Mouse (Mus musculus): ENCODE measurements at regions not wholly inside any gene's neighbourhood (a gene's known extent, or its start where the extent isn't known, plus 50 kb on each side); places are given as distances from the start of the nearest gene placed in this dataset.

DNA sequence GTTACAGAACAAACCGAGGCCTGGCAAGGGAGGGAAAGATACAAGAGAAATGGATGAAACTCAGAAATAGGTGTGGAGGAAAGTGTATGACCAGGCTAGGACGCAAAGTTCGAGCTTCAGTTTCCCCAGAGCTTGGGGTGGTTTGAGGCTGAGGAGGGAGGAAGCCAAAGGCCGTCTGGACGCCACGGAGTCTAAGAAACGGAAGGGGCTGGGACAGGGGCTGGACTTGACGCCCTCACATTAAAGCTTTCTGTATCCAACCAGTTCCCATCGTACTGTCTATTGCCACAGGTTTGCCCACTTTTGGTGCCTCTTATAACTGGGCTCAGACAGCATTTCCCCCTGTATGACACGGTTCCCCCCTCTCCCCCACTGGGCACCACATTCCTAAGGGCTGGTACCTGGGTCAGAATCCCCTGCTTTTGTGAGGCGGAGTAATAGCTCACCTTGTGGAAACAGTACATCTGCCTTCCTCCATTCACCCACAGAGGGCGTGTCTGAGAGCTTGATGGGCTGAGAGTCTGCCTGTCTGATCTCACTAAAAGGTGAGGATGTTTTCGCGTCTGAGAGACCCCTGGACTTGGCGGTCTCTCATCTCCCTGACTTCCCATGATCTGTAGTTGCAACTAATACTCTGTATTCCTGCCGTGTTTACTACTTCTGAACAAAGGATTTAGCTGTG, 73.7 kb upstream of the Podxl start:
- Histone ChIP-seq H3K27ac (replicated peaks; ENCODE audit: low read depth, low read length) (no peak overlapping the region), H3K27me3 (replicated peaks; ENCODE audit: control insufficient read depth, insufficient read depth, low read length) (0 out of 2 replicates have a peak, but pooled peaks cover 11% of the 10 kb centered on the region), H3K4me3 (ENCODE audit: low read depth, low read length) (no peak overlapping the region), H3K4me2 (ENCODE audit: low read depth, low read length) (no peak overlapping the region), H3K4me1 (ENCODE audit: control insufficient read depth, insufficient read depth, low read length) (peaks cover 4% of the 10 kb centered on the region; the same call in 1 of the 2 replicates), H3K9me3 (ENCODE audit: control insufficient read depth, low read length) (no peaks in the 10 kb centered on the region), H3K9ac (ENCODE audit: low read depth, low read length) (no peak overlapping the region), H3K36me3 (ENCODE audit: control insufficient read depth, insufficient read depth, low read length) (no peaks in the 10 kb centered on the region)
- 16% methylated on average over 16 of the region's 16 CpGs for WGBS
- ATAC-seq (ENCODE audit: low read depth) (no peak), DNase-seq (ENCODE audit: low spot score) (no peak)

- no peak overlapping the region for H3K4me2 ChIP-seq (ENCODE audit: low read depth, low read length)
- no peak overlapping the region for H3K9ac ChIP-seq (ENCODE audit: low read depth, low read length)
- no peak overlapping the region for H3K4me3 ChIP-seq (ENCODE audit: low read depth, low read length)
- DNase-seq (ENCODE audit: low spot score): no peak
- H3K9me3 ChIP-seq (ENCODE audit: control insufficient read depth, low read length): no peaks in the 10 kb centered on the region
- 0 out of 2 replicates have a peak, but pooled peaks cover 11% of the 10 kb centered on the region for H3K27me3 ChIP-seq (replicated peaks; ENCODE audit: control insufficient read depth, insufficient read depth, low read length)
- H3K36me3 ChIP-seq (ENCODE audit: control insufficient read depth, insufficient read depth, low read length): no peaks in the 10 kb centered on the region
- ATAC-seq (ENCODE audit: low read depth): no peak
- 21% methylated on average over 9 of the region's 9 CpGs for WGBS
- H3K4me1 ChIP-seq (ENCODE audit: control insufficient read depth, insufficient read depth, low read length): no peaks in the 10 kb centered on the region
- H3K27ac ChIP-seq (replicated peaks; ENCODE audit: low read depth, low read length): no peak overlapping the region
Observed at GRCm38 (mm10) chr6:31636954-31637353, 73.2 kb upstream of the Podxl start.

DNA sequence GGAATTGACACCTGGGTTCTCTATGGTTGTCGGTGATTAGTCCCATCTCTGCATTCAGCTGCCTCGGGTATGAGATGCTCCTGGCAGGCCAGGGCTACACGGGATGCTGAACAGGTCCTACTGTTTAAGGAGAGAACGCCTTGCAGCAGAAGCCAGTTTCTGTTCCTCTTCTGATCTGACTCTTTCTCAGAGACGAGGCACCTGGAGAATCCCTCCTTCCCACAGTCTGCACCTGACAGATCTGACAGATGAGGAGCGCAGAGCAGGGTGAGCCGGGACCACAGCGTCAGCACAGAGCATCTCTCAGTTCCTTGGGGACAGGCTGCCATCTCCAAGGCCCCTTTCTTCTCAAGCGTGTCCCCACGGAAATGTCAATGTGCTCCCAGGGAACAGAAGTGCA, 68.7 kb upstream of the Podxl start:
- 61% methylated on average over 10 of the region's 10 CpGs for WGBS
- no peaks in the 10 kb centered on the region for H3K9me3 ChIP-seq (ENCODE audit: control insufficient read depth, low read length)
- H3K36me3 ChIP-seq (ENCODE audit: control insufficient read depth, insufficient read depth, low read length): no peaks in the 10 kb centered on the region
- H3K27me3 ChIP-seq (replicated peaks; ENCODE audit: control insufficient read depth, insufficient read depth, low read length): 0 out of 2 replicates have a peak, but pooled peaks cover 8% of the 10 kb centered on the region
- no peak overlapping the region for H3K27ac ChIP-seq (replicated peaks; ENCODE audit: low read depth, low read length)
- no peak overlapping the region for H3K4me3 ChIP-seq (ENCODE audit: low read depth, low read length)
- no peak overlapping the region for H3K4me2 ChIP-seq (ENCODE audit: low read depth, low read length)
- H3K4me1 ChIP-seq (ENCODE audit: control insufficient read depth, insufficient read depth, low read length): no peaks in the 10 kb centered on the region
- ATAC-seq (ENCODE audit: low read depth) (no peak), DNase-seq (ENCODE audit: low spot score) (no peak)
- no peak overlapping the region for H3K9ac ChIP-seq (ENCODE audit: low read depth, low read length)

GRCm38 (mm10) chr6:31630009-31630408, 66.2 kb upstream of the Podxl start:
- H3K4me2 ChIP-seq (ENCODE audit: low read depth, low read length): no peak overlapping the region
- H3K27me3 ChIP-seq (replicated peaks; ENCODE audit: control insufficient read depth, insufficient read depth, low read length): no peaks in the 10 kb centered on the region
- H3K27ac ChIP-seq (replicated peaks; ENCODE audit: low read depth, low read length): no peak overlapping the region
- no peaks in the 10 kb centered on the region for H3K4me1 ChIP-seq (ENCODE audit: control insufficient read depth, insufficient read depth, low read length)
- DNase-seq (ENCODE audit: low spot score) (no peak), ATAC-seq (ENCODE audit: low read depth) (no peak)
- no peaks in the 10 kb centered on the region for H3K36me3 ChIP-seq (ENCODE audit: control insufficient read depth, insufficient read depth, low read length)
- no peaks in the 10 kb centered on the region for H3K9me3 ChIP-seq (ENCODE audit: control insufficient read depth, low read length)
- no peak overlapping the region for H3K9ac ChIP-seq (ENCODE audit: low read depth, low read length)
- H3K4me3 ChIP-seq (ENCODE audit: low read depth, low read length): no peak overlapping the region
- 54% methylated on average over 4 of the region's 4 CpGs for WGBS

DNA sequence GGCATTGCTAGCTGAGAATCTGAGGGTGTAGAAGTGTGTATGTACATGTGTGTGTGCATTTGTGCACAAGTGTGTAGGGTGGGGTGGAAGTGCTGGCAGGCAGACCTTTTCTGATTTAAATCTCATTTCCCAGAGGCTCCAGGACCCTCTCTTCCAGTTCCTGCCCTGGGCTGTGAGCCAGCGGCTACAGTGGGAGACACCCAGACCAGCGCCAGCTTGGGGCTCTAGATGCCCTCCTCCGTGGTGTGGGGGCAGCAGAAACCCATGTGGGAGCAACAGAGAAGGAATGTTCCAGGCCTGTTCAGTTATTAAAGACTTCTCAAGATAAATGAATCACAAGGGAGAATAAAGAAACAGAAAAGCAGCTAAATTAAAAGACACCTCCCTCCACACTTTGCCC, 64.1 kb upstream of the Podxl start:
- H3K9ac ChIP-seq (ENCODE audit: low read depth, low read length): no peak overlapping the region
- ATAC-seq (ENCODE audit: low read depth) (no peak), DNase-seq (ENCODE audit: low spot score) (no peak)
- H3K9me3 ChIP-seq (ENCODE audit: control insufficient read depth, low read length): no peaks in the 10 kb centered on the region
- no peaks in the 10 kb centered on the region for H3K36me3 ChIP-seq (ENCODE audit: control insufficient read depth, insufficient read depth, low read length)
- 84% methylated on average over 3 of the region's 3 CpGs for WGBS
- no peak overlapping the region for H3K4me2 ChIP-seq (ENCODE audit: low read depth, low read length)
- no peaks in the 10 kb centered on the region for H3K4me1 ChIP-seq (ENCODE audit: control insufficient read depth, insufficient read depth, low read length)
- no peak overlapping the region for H3K27ac ChIP-seq (replicated peaks; ENCODE audit: low read depth, low read length)
- no peaks in the 10 kb centered on the region for H3K27me3 ChIP-seq (replicated peaks; ENCODE audit: control insufficient read depth, insufficient read depth, low read length)
- no peak overlapping the region for H3K4me3 ChIP-seq (ENCODE audit: low read depth, low read length)

DNA sequence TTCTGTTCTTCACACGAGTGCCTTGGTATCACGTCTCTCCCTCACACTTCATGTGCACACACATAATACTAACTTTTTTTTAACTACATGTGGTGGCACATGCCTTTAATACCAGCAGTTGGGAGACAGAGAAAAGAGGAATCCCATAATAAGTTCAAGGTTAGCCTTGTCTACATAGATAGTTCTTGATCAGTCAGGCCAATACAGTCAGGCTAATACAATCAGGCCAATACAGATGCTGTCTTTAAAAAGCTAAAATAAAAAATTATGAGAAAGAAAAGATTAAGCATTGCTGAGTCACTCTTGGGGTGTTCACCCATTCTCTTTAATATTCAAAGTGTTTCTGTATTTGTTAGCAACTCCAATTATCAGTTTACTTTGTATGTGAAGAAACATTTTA, 61.3 kb upstream of the Podxl start:
- no peaks in the 10 kb centered on the region for H3K4me1 ChIP-seq (ENCODE audit: control insufficient read depth, insufficient read depth, low read length)
- H3K9me3 ChIP-seq (ENCODE audit: control insufficient read depth, low read length): peaks cover 5% of the 10 kb centered on the region; the same call in 1 of the 2 replicates
- 67% methylated on average over 2 of the region's 2 CpGs for WGBS
- no peak overlapping the region for H3K4me3 ChIP-seq (ENCODE audit: low read depth, low read length)
- no peak overlapping the region for H3K9ac ChIP-seq (ENCODE audit: low read depth, low read length)
- no peaks in the 10 kb centered on the region for H3K27me3 ChIP-seq (replicated peaks; ENCODE audit: control insufficient read depth, insufficient read depth, low read length)
- ATAC-seq (ENCODE audit: low read depth) (no peak), DNase-seq (ENCODE audit: low spot score) (no peak)
- H3K36me3 ChIP-seq (ENCODE audit: control insufficient read depth, insufficient read depth, low read length): no peaks in the 10 kb centered on the region
- H3K4me2 ChIP-seq (ENCODE audit: low read depth, low read length): no peak overlapping the region
- H3K27ac ChIP-seq (replicated peaks; ENCODE audit: low read depth, low read length): no peak overlapping the region

GRCm38 (mm10) chr6:31624374-31624773, 60.6 kb upstream of the Podxl start:
- no peaks in the 10 kb centered on the region for H3K36me3 ChIP-seq (ENCODE audit: control insufficient read depth, insufficient read depth, low read length)
- no peak overlapping the region for H3K4me3 ChIP-seq (ENCODE audit: low read depth, low read length)
- 89% methylated on average over 10 of the region's 10 CpGs for WGBS
- H3K27ac ChIP-seq (replicated peaks; ENCODE audit: low read depth, low read length): no peak overlapping the region
- DNase-seq (ENCODE audit: low spot score): no peak
- ATAC-seq (ENCODE audit: low read depth): no peak
- H3K4me1 ChIP-seq (ENCODE audit: control insufficient read depth, insufficient read depth, low read length): no peaks in the 10 kb centered on the region
- peaks cover 5% of the 10 kb centered on the region; the same call in 1 of the 2 replicates for H3K9me3 ChIP-seq (ENCODE audit: control insufficient read depth, low read length)
- no peak overlapping the region for H3K9ac ChIP-seq (ENCODE audit: low read depth, low read length)
- H3K27me3 ChIP-seq (replicated peaks; ENCODE audit: control insufficient read depth, insufficient read depth, low read length): no peaks in the 10 kb centered on the region
- no peak overlapping the region for H3K4me2 ChIP-seq (ENCODE audit: low read depth, low read length)

- no peak overlapping the region for H3K4me3 ChIP-seq (ENCODE audit: low read depth, low read length)
Observed at GRCm38 (mm10) chr6:31621023-31621422, 57.2 kb upstream of the Podxl start.

GRCm38 (mm10) chr6:31618852-31619251, 55.1 kb upstream of the Podxl start:
- no peaks in the 10 kb centered on the region for H3K27me3 ChIP-seq (replicated peaks; ENCODE audit: control insufficient read depth, insufficient read depth, low read length)
- no peak overlapping the region for H3K9ac ChIP-seq (ENCODE audit: low read depth, low read length)
- H3K4me3 ChIP-seq (ENCODE audit: low read depth, low read length): no peak overlapping the region
- ATAC-seq (ENCODE audit: low read depth) (no peak), DNase-seq (ENCODE audit: low spot score) (no peak)
- no peaks in the 10 kb centered on the region for H3K36me3 ChIP-seq (ENCODE audit: control insufficient read depth, insufficient read depth, low read length)
- no peak overlapping the region for H3K27ac ChIP-seq (replicated peaks; ENCODE audit: low read depth, low read length)
- WGBS: 80% methylated on average over 2 of the region's 2 CpGs
- H3K9me3 ChIP-seq (ENCODE audit: control insufficient read depth, low read length): peaks cover 5% of the 10 kb centered on the region; the same call in 1 of the 2 replicates
- no peak overlapping the region for H3K4me2 ChIP-seq (ENCODE audit: low read depth, low read length)
- no peaks in the 10 kb centered on the region for H3K4me1 ChIP-seq (ENCODE audit: control insufficient read depth, insufficient read depth, low read length)

More at GRCm38 (mm10) chr6:31621023-31621422, 57.2 kb upstream of the Podxl start:
- Histone ChIP-seq H3K9ac (ENCODE audit: low read depth, low read length) (no peak overlapping the region), H3K27me3 (replicated peaks; ENCODE audit: control insufficient read depth, insufficient read depth, low read length) (no peaks in the 10 kb centered on the region), H3K36me3 (ENCODE audit: control insufficient read depth, insufficient read depth, low read length) (no peaks in the 10 kb centered on the region), H3K9me3 (ENCODE audit: control insufficient read depth, low read length) (peaks cover 5% of the 10 kb centered on the region; the same call in 1 of the 2 replicates), H3K4me1 (ENCODE audit: control insufficient read depth, insufficient read depth, low read length) (no peaks in the 10 kb centered on the region), H3K4me2 (ENCODE audit: low read depth, low read length) (no peak overlapping the region), H3K27ac (replicated peaks; ENCODE audit: low read depth, low read length) (no peak overlapping the region)
- DNase-seq (ENCODE audit: low spot score) (no peak), ATAC-seq (ENCODE audit: low read depth) (no peak)
- WGBS: 55% methylated on average over 6 of the region's 6 CpGs
